Mouse (Mus musculus) heart, embryonic 14.5 days (tissue): ENCODE measurements around the gene Zfp410. TPM values are rescaled to one million over a fixed set of nuclear protein-coding genes. Genes with fewer than 3 reads are reported as not detected.

ENCODE experiments used
- polyA plus RNA-seq: library from polyadenylated mRNA; unstranded; fragments of >200 nt; fragmentation: Nextera tagmentation; extraction: Ambion mirVana; gene quantifications from 2 replicates; pipeline ENCODE4 v1.2.1, GENCODE M21; 2014

Gene Zfp410
- polyA plus RNA-seq, 1 experiment from 2014 or later = 53.1 TPM

Other genes with a start within 250 kb of the Zfp410 start
- not detected in 2 replicates for gene Acot5, start 247.5 kb upstream of the Zfp410 start, polyA plus RNA-seq
- gene Acot6, start 216.2 kb upstream of the Zfp410 start, polyA plus RNA-seq = 1.4 TPM in 2 replicates
- gene Dnal1, start 202.5 kb upstream of the Zfp410 start, polyA plus RNA-seq = 2.4 and 3.4 TPM in 2 replicates
- gene Pnma1, start 168.4 kb upstream of the Zfp410 start, polyA plus RNA-seq = 0.43 and 0.68 TPM in 2 replicates
- 7.1 and 7.4 TPM in 2 replicates for gene Elmsan1, start 98.0 kb upstream of the Zfp410 start, polyA plus RNA-seq
- gene Ptgr2, start 31.6 kb upstream of the Zfp410 start, polyA plus RNA-seq = 79.0 and 92.4 TPM in 2 replicates
- gene Coq6, start 44.8 kb downstream of the Zfp410 start, polyA plus RNA-seq = 80.0 and 80.7 TPM in 2 replicates
- gene Fam161b, start 45.0 kb downstream of the Zfp410 start, polyA plus RNA-seq = 5.3 and 6.3 TPM in 2 replicates
- gene Entpd5, start 92.2 kb downstream of the Zfp410 start, polyA plus RNA-seq = 33.2 and 37.9 TPM in 2 replicates
- gene Bbof1, start 92.2 kb downstream of the Zfp410 start, polyA plus RNA-seq = 1.7 and 1.8 TPM in 2 replicates
- gene Rnf113a2, start 100.3 kb downstream of the Zfp410 start, polyA plus RNA-seq = 19.1 and 20.3 TPM in 2 replicates
- 60.5 and 62.6 TPM in 2 replicates for gene Aldh6a1, start 134.2 kb downstream of the Zfp410 start, polyA plus RNA-seq
- gene Lin52, start 134.6 kb downstream of the Zfp410 start, polyA plus RNA-seq = 14.2 and 14.7 TPM in 2 replicates